Mouse (Mus musculus) lung, adult 2 months (tissue): ENCODE data around the gene Hunk.

Source experiments
- CTCF ChIP-seq: fragments of 200-500 bp; IDR thresholded peaks from 2 replicates; pipeline ENCODE4 v1.5.1; 2011; ENCODE audit warnings: mild to moderate bottlenecking, low read length, control low read depth; ENCODE audit not compliant: insufficient read depth
- POLR2A ChIP-seq: fragments of 200-500 bp; IDR thresholded peaks from 2 replicates; pipeline ENCODE4 v1.6.1; 2011; ENCODE audit warnings: low read depth, mild to moderate bottlenecking, control low read depth, low read length, borderline replicate concordance; ENCODE audit errors: extremely low read depth

- no peak for TF ChIP-seq CTCF
- TF ChIP-seq POLR2A = no peak
Measured at GRCm38 (mm10) chr16:90465154-90465553, 79.3 kb downstream of the Hunk start.
